Mouse (Mus musculus): Measurements from ENCODE around the gene Ccndbp1.

GRCm38 (mm10) chr2:121008664-121009007 lies 433 bp downstream of the Ccndbp1 start:
- TF ChIP-seq CTCF (conservative IDR thresholded peaks at IDR 0.05; ENCODE audit: low read length) (no peak), POU5F1 (IDR thresholded peaks at IDR 0.05; ENCODE audit: borderline replicate concordance, low read length) (no peak), NANOG (IDR thresholded peaks at IDR 0.05; ENCODE audit: borderline replicate concordance, low read length) (no peak)
